Mouse (Mus musculus) heart, postnatal 36 days (tissue): Measurements from ENCODE around the gene Rbp1. TPM values are rescaled to one million over a fixed set of nuclear protein-coding genes. Genes with fewer than 3 reads are reported as not detected.

Experiments
- DNase-seq, 2 experiments: peaks; one replicate each; pipeline ENCODE4 v3.0.0; 2021 to 2022
- intact Hi-C: fragments of 180-260 bp; cut with DNase I; formaldehyde crosslinking; loops from one replicate; pipeline ENCODE4 v1.15.1; 2025
- total RNA-seq, 2 experiments: library from RNA; stranded (reverse); gene quantifications; 2 replicates each; pipeline ENCODE4 v1.2.3; 2021

The Rbp1 gene
- 1 to 10 TPM; 6.7 to 7.5 TPM for total RNA-seq

DNA sequence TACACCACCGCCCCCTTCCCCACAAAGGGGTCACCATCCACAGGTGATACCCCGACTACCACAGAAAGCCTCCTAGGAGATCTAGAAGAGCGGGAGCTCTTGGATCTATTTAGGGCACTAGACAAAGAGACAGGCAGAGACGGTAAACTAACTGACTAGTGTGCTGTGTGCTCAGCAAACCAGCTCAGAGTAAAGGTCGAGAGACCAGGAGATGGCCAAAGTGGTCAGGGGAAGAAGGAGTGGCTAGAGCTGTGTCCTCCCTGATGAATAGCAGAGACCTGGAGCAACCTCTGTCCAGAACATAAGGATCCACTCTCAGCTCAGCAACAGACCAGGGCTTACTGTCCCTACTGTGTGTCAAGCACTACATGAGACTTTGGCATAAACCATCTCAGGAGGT, at the start of gene Rbp1:
Gene Rbp1, plus strand, starts transcription at position 306 of the 400 bp plus-strand sequence.
- intact Hi-C loops: no loop called here
- no peak for DNase-seq

DNA sequence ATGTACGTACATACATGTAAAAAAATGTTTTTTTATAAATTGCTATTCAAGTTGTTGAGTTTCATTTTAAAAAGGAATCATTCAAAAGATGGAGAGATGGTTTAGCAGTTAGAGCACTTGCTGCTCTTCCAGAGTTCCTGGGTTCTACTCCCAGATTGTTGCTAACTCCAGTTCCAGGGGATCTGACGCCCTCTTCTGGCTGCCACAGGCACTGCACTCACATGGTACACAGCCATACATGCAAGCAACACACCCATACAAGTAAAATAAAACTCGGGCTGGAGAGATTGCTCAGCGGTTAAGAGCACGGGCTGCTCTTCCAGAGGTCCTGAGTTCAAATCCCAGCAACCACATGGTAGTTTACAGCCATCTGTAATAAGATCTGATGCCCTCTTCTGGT, 49.4 kb upstream of the Rbp1 start:
- no peak for DNase-seq
- intact Hi-C loops: no loop called here

DNA sequence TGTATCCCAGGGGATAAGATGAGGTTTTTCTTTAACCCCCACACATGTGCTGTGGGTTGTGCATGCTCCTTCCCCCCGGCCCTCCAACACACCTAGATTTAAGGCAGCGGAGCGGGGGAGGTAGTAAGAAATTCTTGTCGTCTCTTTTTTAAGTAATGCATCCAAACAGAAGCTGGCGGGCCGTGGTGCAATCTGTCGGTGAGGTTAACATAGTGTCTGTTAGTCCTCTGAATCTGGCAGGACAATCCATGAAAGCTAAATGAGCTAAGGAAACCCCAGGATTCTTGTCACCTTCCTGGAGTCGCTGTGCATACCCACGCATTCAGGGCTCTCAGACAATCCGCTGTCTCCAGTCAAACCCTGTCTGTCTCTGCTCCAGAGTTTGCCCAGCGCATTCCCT, 47.9 kb upstream of the Rbp1 start:
- intact Hi-C loops: no loop called here
- no peak for DNase-seq

DNA sequence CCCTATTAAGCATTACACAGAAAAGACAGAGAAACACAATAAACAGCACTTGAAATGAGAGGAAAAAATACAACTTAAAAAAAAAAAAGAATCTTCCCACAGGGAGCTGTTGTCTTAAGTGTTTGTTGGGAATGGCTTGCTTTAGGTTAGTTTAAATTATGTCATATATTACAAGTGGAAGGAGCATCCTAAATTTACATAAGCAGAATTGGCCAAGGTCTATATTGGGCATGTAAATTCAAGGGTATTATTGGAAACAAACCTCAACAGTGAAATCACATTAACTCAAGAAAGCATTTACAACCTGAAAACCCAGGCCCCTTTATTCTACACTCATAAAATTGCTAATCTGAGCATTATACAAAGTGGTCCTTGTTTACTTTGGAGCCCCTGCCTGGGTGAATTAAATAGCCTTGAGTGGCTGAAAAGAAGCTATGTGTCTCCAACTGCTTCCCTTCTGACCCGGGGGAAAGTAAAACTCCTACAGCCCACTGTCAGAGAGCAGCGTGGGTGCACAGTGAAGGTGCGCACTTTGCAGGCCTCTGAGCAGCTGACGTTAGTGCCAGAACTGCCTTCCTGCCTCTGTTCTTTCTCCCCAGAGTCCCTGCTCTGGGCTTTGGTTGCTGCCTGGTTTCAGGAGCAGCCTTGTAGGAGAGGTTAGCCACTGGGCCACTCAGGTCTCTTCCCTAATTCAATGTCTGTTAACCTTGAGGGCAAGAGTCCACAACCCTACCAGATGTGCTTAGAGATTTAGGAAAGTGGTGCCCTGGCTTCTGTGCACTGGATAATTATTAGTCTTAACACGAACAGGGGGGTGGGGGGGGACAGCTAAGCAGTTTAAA, 47.2 kb upstream of the Rbp1 start:
- intact Hi-C loops: no loop called here
- no peak for DNase-seq

DNA sequence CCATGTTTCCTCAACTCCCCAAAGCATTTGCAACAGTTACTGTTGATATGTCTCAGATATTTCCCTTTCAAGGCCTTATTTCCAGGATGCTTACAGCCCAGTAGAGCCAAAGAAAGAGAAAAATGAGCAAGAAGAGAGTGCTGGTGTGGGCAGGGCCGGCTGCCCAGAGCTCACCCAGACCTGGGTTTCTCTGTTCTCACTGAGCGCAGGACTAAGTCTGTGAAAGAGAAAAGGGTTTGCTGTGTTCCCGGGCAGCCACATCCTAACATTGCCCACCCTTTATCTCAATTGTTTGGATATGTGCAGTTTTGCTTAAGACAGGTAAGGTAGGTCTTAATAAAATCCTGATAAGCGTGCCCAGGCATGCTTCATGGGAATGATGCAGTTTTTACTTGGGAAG, 43.0 kb upstream of the Rbp1 start:
- DNase-seq: no peak
- intact Hi-C loops: no loop called here

DNA sequence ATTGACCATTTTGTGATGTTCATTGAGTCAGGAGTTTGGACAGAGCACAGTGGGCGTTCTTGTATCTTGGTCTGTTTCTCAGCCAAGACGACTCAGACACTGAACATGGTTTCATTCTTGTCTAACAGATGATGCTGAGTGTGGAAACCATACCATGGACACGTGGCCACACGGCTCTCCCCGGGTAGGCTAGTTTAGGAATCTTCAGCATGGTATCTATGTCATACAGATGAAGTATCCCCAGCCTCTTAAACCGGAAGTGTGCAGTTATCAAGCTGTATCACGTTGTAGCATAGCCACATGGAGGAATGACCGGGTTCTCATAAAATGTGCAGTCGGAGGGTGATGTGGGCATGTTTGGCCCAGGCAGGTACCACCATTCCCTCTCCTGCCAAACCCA, 42.2 kb upstream of the Rbp1 start:
- no peak for DNase-seq
- intact Hi-C loops: no loop called here

DNA sequence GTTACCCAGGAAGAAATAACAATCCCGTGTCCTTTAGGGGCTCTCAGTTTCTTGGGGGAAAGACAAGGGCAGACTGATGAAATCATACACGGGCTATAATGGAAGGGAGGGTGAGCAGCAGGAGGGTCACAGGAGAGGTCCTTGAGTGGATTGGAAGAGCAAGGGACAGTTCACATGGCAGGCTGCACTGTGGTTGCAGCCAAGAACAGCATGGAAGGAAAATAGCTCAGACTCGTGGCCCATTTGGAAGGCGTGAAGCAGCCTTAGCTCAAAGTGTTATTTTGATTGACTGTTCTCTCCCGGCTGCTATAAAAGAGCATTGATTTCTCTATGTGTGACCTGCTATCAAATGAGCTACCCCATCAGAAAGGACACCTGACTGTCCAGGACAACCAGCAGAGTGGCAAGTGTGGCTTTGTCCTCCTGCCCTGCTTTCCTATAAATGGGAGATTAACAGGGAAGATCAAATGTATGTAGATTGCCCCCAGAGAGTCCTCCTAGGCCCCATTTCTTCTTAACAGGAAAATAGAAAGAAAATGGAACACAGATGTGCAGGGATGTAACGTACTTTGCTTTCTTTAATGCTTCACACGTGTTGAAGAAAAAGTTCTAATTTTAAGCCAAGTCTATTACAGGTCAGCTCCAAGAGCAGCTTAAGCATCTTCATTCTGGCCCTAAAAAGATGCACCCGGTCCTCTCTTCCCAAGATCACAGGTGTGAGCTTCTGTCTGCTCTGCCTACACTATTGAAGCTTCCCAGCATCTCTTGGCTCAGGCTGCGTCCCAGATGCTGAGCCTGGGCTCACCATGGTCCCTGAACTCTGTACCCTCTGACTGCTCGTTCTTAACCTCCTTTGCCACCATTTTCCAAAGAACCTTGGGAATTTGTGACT, 34.8 kb upstream of the Rbp1 start:
- intact Hi-C loops: no loop called here
- DNase-seq: peak; percentile 8 to 10

DNA sequence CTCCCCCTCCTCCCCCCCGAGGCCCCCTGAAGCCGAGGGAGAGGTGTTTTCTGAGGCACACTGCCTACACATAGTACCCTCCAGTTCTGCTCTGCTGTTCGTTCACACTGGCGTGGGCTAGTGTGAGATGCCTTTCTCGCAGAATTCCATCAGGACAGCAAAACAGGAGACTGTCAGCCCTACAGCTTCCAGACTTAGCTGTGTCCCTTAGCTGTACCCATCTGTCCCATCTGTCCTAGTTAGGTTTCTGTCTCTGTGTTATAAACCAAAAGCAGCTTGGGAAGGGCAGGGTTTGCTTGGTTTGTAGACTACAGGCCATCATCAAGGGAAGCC, 34.2 kb upstream of the Rbp1 start:
- DNase-seq: no peak
- intact Hi-C loops: no loop called here

DNA sequence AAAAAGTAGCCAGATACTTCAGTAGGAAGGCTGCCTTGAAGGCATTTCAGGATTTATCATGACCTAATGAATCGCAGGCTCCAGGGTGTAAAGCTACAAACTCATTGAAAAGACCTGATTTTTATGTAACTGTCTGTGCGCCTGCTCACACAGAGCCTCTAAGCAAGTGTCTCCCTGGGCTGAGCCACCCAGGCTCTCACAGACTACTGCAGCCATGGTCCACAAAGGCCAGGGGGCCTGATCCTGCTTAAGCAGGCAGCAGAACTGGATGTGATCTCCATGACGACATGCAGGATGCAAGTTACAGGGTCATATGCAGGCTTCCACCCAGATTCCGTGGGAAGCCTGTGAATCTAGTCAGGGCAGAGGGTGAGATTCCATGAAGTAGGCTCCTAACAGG, 29.3 kb upstream of the Rbp1 start:
- intact Hi-C loops: no loop called here
- no peak for DNase-seq

DNA sequence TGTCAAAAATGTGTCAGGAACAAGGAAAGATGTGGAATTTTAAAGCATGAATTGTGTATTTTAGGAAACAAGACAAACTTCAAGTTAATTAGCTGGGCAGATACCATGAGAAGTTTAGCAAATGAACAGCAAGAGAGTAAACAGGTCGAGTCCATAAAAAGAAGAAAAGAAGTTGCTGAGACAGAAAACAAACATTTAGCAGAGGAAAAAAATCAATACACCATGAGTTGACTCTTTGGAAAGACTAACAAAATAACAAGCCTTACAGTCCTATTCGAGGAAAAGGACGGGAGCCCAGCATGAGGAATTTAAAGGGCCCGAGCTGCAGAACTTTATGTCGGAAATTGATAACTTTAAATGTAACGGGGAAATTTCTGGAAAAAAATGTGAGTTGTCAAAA, 25.6 kb upstream of the Rbp1 start:
- no peak for DNase-seq

DNA sequence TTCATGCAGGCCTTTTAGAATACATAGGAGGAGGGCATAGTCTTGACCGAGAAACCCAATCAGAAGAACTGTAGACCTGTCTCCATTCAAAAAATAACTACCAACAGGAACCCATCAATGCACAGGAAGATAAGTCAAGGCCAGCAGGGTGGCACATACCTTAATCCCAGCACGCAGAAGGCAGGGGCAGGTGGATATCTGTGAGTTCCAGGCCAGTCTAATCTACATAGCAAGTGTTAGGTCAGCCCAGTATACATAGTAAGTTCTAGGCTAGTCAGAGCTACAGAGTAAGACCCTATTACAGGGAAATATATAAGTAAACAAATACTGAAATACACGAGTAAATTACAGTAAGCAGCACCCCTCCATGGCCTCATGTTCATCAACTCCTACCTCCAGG, 24.9 kb upstream of the Rbp1 start:
- DNase-seq: no peak
- intact Hi-C loops: no loop called here

More for the DNA sequence above, 25.6 kb upstream of the Rbp1 start:
- intact Hi-C loops: no loop called here

DNA sequence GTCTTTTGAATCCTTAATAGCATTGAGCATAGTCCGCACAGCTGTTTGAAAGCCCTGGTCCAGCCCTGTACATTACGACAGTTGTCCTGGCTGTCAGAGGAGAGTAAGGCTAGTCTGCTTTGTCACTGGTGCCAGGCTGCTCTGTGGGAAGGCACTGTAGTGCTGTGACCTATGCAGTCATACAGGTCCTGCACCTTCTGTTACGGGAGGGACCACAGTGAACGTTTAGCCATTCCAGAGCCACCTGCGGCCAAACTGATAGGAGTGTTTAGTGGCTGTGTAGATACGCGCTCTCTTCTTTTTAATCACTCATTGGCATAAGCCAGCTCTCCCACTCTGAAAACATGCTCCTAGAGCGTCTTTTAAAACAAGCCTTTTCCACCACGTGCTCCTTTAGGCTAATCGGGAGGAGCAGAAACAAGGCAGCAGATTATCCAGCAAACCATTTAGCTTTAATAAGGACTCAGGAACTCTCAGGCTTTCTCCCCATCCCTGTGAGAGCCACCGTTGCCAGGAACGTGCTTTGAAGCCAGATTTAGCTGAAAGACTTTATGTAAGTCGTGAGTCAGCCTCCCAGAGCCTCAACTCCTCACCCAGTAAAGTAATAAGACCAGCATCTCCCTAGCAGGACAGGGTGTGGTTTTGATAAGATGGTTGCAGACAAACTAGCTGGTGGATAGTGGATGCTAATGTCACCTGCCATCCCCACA, 22.4 kb upstream of the Rbp1 start:
- DNase-seq: no peak
- intact Hi-C loops: no loop called here

DNA sequence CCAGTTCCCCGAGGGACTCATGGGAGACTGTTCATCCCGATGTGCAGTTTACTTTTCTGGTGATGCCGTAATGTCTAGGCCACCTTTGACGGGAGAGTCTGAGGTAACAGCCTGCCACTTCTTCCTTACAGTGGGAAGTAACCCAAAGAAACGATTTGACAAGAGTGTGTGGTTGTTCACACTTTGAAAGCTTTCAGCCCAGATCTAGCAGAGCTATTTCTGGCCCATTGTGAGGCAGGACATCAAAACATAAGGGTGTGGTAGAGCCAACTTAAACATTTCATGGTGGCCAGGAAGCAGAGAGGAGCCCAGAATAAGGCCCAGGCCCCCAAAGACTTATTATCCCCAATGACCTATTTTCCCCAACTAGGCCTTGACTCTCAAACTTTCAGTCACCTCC, 21.1 kb upstream of the Rbp1 start:
- no peak for DNase-seq
- intact Hi-C loops: no loop called here

DNA sequence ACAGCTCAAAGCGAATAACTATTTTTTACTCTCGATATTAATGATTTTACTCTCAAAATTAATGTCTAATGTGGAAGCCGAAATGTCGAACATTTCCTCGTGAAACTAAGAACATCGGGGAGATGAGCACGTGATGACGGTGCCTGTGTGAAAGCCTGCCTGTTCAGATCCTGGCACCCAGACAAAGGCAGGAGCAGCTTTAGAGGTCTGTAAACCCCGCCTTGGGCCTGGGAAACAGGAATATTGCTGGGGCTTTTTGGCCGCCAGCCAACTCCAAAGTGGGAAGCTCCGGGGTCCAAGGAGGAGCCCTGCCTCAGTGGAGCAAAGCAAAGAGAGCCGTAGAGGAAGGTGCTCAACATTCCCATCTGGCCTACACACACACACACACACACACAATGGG, 15.0 kb upstream of the Rbp1 start:
- DNase-seq: no peak
- intact Hi-C loops: loop anchor here (2.0 kb wide), 1 partner anchor 131 kb away; no protein-coding TSS in a partner anchor

DNA sequence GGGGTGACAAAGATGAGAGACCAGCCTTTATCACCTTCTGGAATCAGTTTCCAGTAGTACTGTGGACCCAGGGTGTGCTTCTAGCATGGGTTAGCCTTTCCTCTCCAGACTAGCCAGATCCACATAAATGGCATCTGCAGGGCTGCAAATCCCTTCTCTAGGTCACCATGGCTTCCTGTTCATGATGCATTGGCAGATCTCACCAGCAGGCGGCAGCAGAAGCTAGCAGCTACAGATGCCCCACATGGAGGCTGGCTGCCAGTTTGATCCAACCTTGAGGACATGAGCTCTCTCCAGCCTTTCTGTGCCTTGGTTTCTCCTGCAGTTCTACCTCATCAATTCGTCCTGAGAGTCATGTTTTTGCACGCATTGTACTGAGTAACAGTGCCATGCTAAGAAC, 13.6 kb upstream of the Rbp1 start:
- peak; percentile 50 to 72 for DNase-seq
- intact Hi-C loops: loop anchor here (2.0 kb wide), 1 partner anchor 130 kb away; no protein-coding TSS in a partner anchor

DNA sequence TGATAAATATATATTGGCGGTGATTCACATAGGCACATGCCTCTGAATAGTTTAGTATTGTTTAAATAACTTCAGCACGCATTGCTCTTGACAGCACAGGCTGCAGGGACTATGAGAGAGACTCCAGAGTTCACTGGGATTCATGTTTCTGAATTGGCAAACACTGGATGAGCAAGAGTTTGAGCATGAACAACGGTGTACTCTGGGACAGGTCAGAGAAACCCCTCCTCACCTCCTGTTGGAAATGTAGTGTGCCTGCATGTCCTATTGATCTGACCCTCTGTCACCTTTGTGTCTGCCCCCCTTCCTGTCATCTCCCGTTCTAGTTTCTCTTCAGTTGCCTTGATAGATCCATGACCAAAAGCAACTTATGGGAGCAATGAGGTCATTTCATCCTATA, 7.3 kb upstream of the Rbp1 start:
- intact Hi-C loops: no loop called here
- no peak for DNase-seq

DNA sequence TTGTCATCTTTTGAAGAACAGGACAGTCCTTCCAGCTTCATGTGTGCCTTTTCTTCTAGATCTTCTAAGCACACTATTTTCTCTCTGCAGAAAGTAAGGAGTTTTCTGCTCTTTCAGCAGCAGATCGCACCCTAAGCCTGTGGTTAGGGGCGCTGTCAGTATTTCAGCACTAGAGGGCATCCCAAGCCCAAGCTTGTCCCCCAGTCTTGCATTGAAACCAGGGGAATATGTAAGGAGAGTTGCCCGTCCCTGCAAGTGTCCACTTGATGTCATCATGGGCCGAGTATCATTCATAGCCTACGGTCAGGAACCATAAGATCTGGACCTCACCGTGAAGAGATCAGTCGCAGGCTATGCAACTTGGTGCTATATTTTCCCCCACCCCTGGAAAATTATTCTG, 4.8 kb upstream of the Rbp1 start:
- intact Hi-C loops: loop anchor here (1.0 kb wide), 1 partner anchor 121 kb away; no protein-coding TSS in a partner anchor

DNA sequence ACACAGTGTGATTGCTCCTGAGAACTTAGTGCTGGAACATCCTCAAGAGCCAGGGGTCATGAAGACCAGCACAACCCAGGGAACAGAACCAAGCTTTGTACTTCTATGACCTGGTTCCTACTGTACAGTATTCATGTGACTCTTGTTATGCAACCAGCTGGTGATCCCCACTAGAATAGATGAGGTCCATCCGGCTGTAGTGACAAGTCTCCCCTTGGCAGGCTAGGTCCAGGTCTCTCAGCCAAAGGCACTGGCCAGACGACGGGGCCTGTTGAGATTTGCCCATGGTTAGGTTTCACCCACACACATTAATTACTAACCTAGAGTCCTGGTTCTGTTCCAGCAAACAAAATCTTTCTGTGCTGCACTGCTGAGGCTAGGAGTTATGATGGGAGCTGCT, 4.4 kb upstream of the Rbp1 start:
- DNase-seq: no peak
- intact Hi-C loops: loop anchor here (1.0 kb wide), 1 partner anchor 121 kb away; no protein-coding TSS in a partner anchor

More for the DNA sequence above, 4.8 kb upstream of the Rbp1 start:
- DNase-seq: peak; percentile 32 to 43

DNA sequence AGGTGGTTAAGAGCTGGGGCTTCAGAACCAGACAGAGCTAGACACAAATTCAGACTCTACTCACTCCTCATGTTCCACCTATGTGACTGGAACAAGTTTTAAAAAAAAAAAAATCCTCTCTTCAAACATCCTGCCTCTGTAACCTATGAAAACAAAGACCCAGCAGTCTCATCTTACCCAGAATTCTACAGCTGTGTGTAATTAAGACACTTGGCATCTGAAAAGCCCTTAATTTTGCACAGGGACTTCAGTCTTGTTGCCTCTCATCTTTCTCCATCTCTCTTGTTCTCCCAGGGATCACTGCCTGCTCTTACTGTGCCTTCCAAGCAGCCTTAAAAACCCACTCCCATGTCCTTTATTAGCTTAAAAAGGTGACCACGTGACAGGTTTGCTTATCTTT, 2.1 kb upstream of the Rbp1 start:
- intact Hi-C loops: no loop called here
- DNase-seq: no peak

DNA sequence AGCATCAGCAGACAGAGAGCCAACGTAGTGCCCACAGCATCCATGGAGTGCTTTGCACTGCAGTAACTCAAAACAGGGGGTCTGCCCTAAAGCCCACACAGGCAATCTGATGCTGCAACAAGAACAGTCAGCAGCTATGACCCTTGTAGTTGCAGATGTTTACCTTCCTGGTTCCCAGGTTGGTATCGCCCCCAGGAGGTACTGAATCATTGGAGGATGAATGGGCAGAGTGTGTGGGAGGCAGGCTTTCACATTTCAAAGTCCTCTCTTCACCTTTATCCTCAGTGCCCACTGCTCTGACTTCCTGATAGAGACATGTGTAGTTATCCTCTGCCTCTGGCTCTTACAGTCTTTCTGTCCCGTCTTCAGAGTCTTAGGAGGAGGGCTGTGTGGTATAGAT, 858 bp upstream of the Rbp1 start:
- DNase-seq: no peak
- intact Hi-C loops: no loop called here

DNA sequence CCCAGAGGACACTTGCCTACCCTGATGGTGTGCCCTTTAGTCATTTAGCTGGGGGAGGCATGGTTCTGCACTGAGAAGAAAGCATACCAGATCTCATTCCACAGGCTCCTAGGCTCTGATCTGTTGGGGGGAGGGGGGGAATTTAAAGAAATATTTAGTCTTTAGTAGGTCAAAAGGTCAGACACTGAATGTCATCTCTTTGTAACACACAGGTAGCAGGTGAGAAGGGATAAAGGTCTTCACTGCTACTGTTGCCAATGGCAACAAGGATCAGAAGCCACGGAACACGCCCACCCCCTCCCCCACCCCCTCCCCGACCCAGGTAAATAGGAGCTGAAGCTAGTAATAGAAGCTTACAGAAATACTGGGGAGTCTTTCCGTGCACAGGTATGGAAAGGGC, 930 bp downstream of the Rbp1 start:
- intact Hi-C loops: no loop called here
- no peak for DNase-seq
